ENCODE assay signal across 13 mouse cellular contexts in genomic region chr7:66282984-66283612, GRCm38 (mm10).
A peak's percentile ranks its signal among the peaks of the same experiment; 100 is the strongest.
DNase-seq lines count a peak whose midpoint lies in the region; ATAC-seq and TF ChIP-seq lines count a peak whose summit lies in the region.
"Had no signal": no experiment of that assay in that cellular context is flagged by ENCODE, and none has a peak within 500 bp of the region (broad histone marks: within the 10 kb centered on the region; RNA-seq: fewer than 3 reads in every experiment).

No protein-coding gene starts in this region.

- DNase-seq in forebrain, postnatal 0 days = no peak
- DNase-seq in retina, embryonic 14.5 days (ENCODE audit: low spot score) = peak; percentile 55
- DNase-seq in frontal cortex, postnatal 14 days (ENCODE audit: low spot score in 2 of 2) = no peak
- no peak for DNase-seq in urinary bladder, adult 2 months (ENCODE audit: low spot score)
- DNase-seq in heart, adult 2 months = no peak
- DNase-seq: cerebellum, adult 9-11 months; right cerebral cortex, postnatal 4 days had no signal

- TF ChIP-seq CTCF in forebrain, postnatal 0 days (IDR thresholded peaks at IDR 0.05; ENCODE audit: low read depth) = no peak
- no peak for TF ChIP-seq CTCF in heart, adult 2 months (IDR thresholded peaks at IDR 0.05)

- H3K9me3 ChIP-seq in forebrain, embryonic 12.5 days = no peaks in the 10 kb centered on the region
- H3K9me3 ChIP-seq in forebrain, embryonic 13.5 days (replicated peaks) = no peaks in the 10 kb centered on the region
- H3K9me3 ChIP-seq in forebrain, postnatal 0 days (ENCODE audit: low read length) = no peaks in the 10 kb centered on the region
- no peaks in the 10 kb centered on the region for H3K9me3 ChIP-seq in midbrain, embryonic 12.5 days
- H3K9me3 ChIP-seq: G1E; intestine, embryonic 15.5 days had no signal

- H3K79me2 ChIP-seq in heart, adult 2 months (replicated peaks; ENCODE audit: control insufficient read depth, insufficient read depth, low read length) = no peaks in the 10 kb centered on the region

- H3K27me3 ChIP-seq in forebrain, embryonic 12.5 days = 0 out of 2 replicates have a peak, but pooled peaks cover 22% of the 10 kb centered on the region
- no peaks in the 10 kb centered on the region for H3K27me3 ChIP-seq in forebrain, embryonic 13.5 days
- no peaks in the 10 kb centered on the region for H3K27me3 ChIP-seq in forebrain, postnatal 0 days (ENCODE audit: insufficient read depth, low read length)
- H3K27me3 ChIP-seq in midbrain, embryonic 12.5 days = peaks cover 14% of the 10 kb centered on the region
- H3K27me3 ChIP-seq in heart, adult 2 months (ENCODE audit: control insufficient read depth, insufficient read depth, low read length) = no peaks in the 10 kb centered on the region
- H3K27me3 ChIP-seq: intestine, embryonic 15.5 days had no signal

- H3K9ac ChIP-seq in forebrain, embryonic 12.5 days = no peak overlapping the region
- H3K9ac ChIP-seq in forebrain, embryonic 13.5 days = no peak overlapping the region
- H3K9ac ChIP-seq in forebrain, postnatal 0 days = no peak overlapping the region
- 0 out of 2 replicates have a peak overlapping the region, but pooled peaks have one; percentile 0 for H3K9ac ChIP-seq in midbrain, embryonic 12.5 days (replicated peaks)
- no peak overlapping the region for H3K9ac ChIP-seq in heart, adult 2 months (ENCODE audit: low read depth, low read length)
- H3K9ac ChIP-seq: intestine, embryonic 15.5 days had no signal

- no peak overlapping the region for H3K4me3 ChIP-seq in forebrain, embryonic 12.5 days (replicated peaks)
- no peak overlapping the region for H3K4me3 ChIP-seq in forebrain, embryonic 13.5 days
- H3K4me3 ChIP-seq in forebrain, postnatal 0 days (ENCODE audit: low read depth, low read length) = no peak overlapping the region
- no peak overlapping the region for H3K4me3 ChIP-seq in midbrain, embryonic 12.5 days
- H3K4me3 ChIP-seq in heart, adult 2 months = no peak overlapping the region
- H3K4me3 ChIP-seq: intestine, embryonic 15.5 days had no signal

- no peak overlapping the region; the same call in 1 of the 2 replicates for H3K4me2 ChIP-seq in forebrain, embryonic 12.5 days
- H3K4me2 ChIP-seq in forebrain, embryonic 13.5 days = no peak overlapping the region; the same call in 1 of the 2 replicates
- no peak overlapping the region for H3K4me2 ChIP-seq in forebrain, postnatal 0 days (ENCODE audit: low read depth)
- H3K4me2 ChIP-seq in midbrain, embryonic 12.5 days (replicated peaks) = peak overlapping the region; percentile 37
- H3K4me2 ChIP-seq: intestine, embryonic 15.5 days had no signal

- ATAC-seq in forebrain, embryonic 12.5 days (ENCODE audit: low FRiP score) = peak; percentile 77; the same call in 1 of the 2 replicates
- no peak for ATAC-seq in forebrain, embryonic 13.5 days
- ATAC-seq in forebrain, postnatal 0 days = peak; percentile 50
- peak; percentile 84 for ATAC-seq in midbrain, embryonic 12.5 days (ENCODE audit: low FRiP score, low read depth)
- ATAC-seq: activated CD4-positive, CD25-positive, alpha-beta regulatory T cell, adult 4 months; intestine, embryonic 15.5 days had no signal

- H3K4me1 ChIP-seq in forebrain, embryonic 12.5 days = peaks cover 20% of the 10 kb centered on the region
- peaks cover 9% of the 10 kb centered on the region for H3K4me1 ChIP-seq in forebrain, embryonic 13.5 days
- no peaks in the 10 kb centered on the region for H3K4me1 ChIP-seq in forebrain, postnatal 0 days (ENCODE audit: insufficient read depth)
- H3K4me1 ChIP-seq in midbrain, embryonic 12.5 days = peaks cover 13% of the 10 kb centered on the region
- no peaks in the 10 kb centered on the region for H3K4me1 ChIP-seq in heart, adult 2 months (ENCODE audit: control insufficient read depth, insufficient read depth, low read length)
- H3K4me1 ChIP-seq: intestine, embryonic 15.5 days had no signal

- 13% methylated on average over 10 of the region's 10 CpGs for WGBS in forebrain, embryonic 12.5 days
- WGBS in forebrain, embryonic 13.5 days = 9% methylated on average over 10 of the region's 10 CpGs
- WGBS in forebrain, postnatal 0 days = 16% methylated on average over 10 of the region's 10 CpGs
- WGBS in midbrain, embryonic 12.5 days = 14% methylated on average over 10 of the region's 10 CpGs
- WGBS in heart, adult 2 months = 73% methylated on average over 10 of the region's 10 CpGs

- H3K36me3 ChIP-seq in forebrain, embryonic 12.5 days (replicated peaks) = no peaks in the 10 kb centered on the region
- H3K36me3 ChIP-seq in forebrain, embryonic 13.5 days (ENCODE audit: poor library complexity, severe bottlenecking) = no peaks in the 10 kb centered on the region
- H3K36me3 ChIP-seq in forebrain, postnatal 0 days (ENCODE audit: insufficient read depth) = no peaks in the 10 kb centered on the region
- H3K36me3 ChIP-seq in midbrain, embryonic 12.5 days = no peaks in the 10 kb centered on the region
- H3K36me3 ChIP-seq in heart, adult 2 months (ENCODE audit: control insufficient read depth, insufficient read depth, low read length) = no peaks in the 10 kb centered on the region
- H3K36me3 ChIP-seq: G1E had no signal

- no peak overlapping the region for H3K27ac ChIP-seq in forebrain, embryonic 12.5 days
- H3K27ac ChIP-seq in forebrain, embryonic 13.5 days = no peak overlapping the region
- no peak overlapping the region for H3K27ac ChIP-seq in forebrain, postnatal 0 days (ENCODE audit: low read depth, low read length)
- H3K27ac ChIP-seq in midbrain, embryonic 12.5 days (replicated peaks) = peak overlapping the region; percentile 58
- no peak overlapping the region for H3K27ac ChIP-seq in heart, adult 2 months
- H3K27ac ChIP-seq: intestine, embryonic 15.5 days had no signal

- no peak for TF ChIP-seq EP300 in heart, adult 2 months (IDR thresholded peaks at IDR 0.05; ENCODE audit: insufficient read depth, low read depth, low read length)

- no peak for TF ChIP-seq POLR2A in heart, adult 2 months (IDR thresholded peaks at IDR 0.05; ENCODE audit: insufficient read depth, low read depth, low read length)

- intact Hi-C loops in heart, adult 2 months (cut with DNase I) = no loop called here
